Mouse (Mus musculus) neural tube, embryonic 10.5 days (tissue): ENCODE results near the gene Rln3.

Experiments used
- DNase-seq: peaks from one replicate; pipeline ENCODE4 v3.0.0-alpha.2; 2017; ENCODE audit warnings: low spot score; ENCODE audit errors: extremely low spot score

Rln3 gene

GRCm38 (mm10) chr8:83997511-83998141 lies 47.2 kb downstream of the Rln3 start, which contains the start of gene Samd1:
Samd1 (plus strand) TSS chr8:83997672.
- peak; percentile 76 for DNase-seq

GRCm38 (mm10) chr8:83996567-83997505 lies 48.0 kb downstream of the Rln3 start:
- peak; percentile 85 for DNase-seq

GRCm38 (mm10) chr8:83995973-83996372 lies 48.8 kb downstream of the Rln3 start:
- DNase-seq = no peak

- no peak for DNase-seq
These were observed 50.8 kb downstream of the Rln3 start for GRCm38 (mm10) chr8:83994030-83994429.
